Mouse (Mus musculus) adrenal gland, adult (tissue): ENCODE results near the gene Olfr773.
"Not testable (repeated sequence)": the region's sequence is repeated elsewhere in the genome, so short reads cannot be mapped to it uniquely, and the experiment has no call there.

Experiments used
- DNase-seq, 2 experiments: peaks; one replicate each; pipeline ENCODE4 v3.0.0; 2022 to 2023; ENCODE audit warnings: low spot score in 1 of 2; ENCODE audit not compliant: inconsistent age in 2 of 2

Olfr773 gene

GRCm38 (mm10) chr10:129187319-129187718 is at the start of gene Olfr773:
Olfr773 (minus strand) TSS chr10:129187419.
- DNase-seq: not testable (repeated sequence)

GRCm38 (mm10) chr10:129235904-129236303 is 48.7 kb upstream of the Olfr773 start, which contains the start of gene Olfr774:
Olfr774 (plus strand) TSS chr10:129236204.
- no peak for DNase-seq

- DNase-seq: no peak
These were observed 43.5 kb upstream of the Olfr773 start for GRCm38 (mm10) chr10:129230737-129231136.

- DNase-seq: not testable (repeated sequence)
These were observed 9.4 kb downstream of the Olfr773 start, which contains the start of gene Olfr772 for GRCm38 (mm10) chr10:129177821-129178220. Olfr772 (minus strand) TSS chr10:129177921.

- DNase-seq: no peak
These were observed 22.6 kb downstream of the Olfr773 start, which contains the start of gene Olfr771 for GRCm38 (mm10) chr10:129164651-129165050. Olfr771 (minus strand) TSS chr10:129164751.

GRCm38 (mm10) chr10:129138898-129139297 is 48.3 kb downstream of the Olfr773 start, which contains the start of gene Olfr770:
Olfr770 (minus strand) TSS chr10:129138998.
- no peak for DNase-seq
